Comparison of ENCODE assay signal across 8 mouse cellular contexts in the genomic region with DNA sequence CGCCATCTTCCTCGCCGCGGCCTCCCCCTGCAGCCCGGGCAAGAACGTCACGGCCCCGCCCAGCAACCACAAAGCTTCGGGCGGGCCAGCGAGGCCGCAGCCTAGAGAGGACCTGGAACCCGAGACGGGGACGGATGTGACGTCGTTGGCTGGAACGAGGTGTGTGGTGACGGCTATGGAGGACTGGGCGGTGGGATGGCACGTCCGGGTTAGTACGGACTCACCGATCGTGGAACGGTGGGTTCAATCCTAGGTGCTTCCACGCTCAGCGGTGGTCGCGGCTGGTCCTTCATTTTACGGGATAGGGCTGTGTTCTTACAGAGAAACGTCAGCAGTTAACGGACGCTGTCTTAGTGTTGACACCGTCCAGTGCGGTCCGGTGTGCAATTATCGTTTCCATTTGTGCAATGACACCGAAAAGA. TPM values are rescaled to one million over a fixed set of nuclear protein-coding genes. Genes with fewer than 3 reads are reported as not detected.
A peak's percentile ranks its signal among the peaks of the same experiment; 100 is the strongest.
DNase-seq lines count a peak whose midpoint lies in the region; ATAC-seq and TF ChIP-seq lines count a peak whose summit lies in the region.

Gene Pcnp, minus strand, starts transcription at position 79 of the 422 bp plus-strand sequence.

- peak within 1 kb of the TSS; percentile 62 for H3K4me2 ChIP-seq in embryonic facial prominence, embryonic 15.5 days (replicated peaks)
- peak within 1 kb of the TSS; percentile 75 for H3K4me2 ChIP-seq in limb, embryonic 14.5 days (replicated peaks; ENCODE audit: low read depth, low read length, severe bottlenecking)
- peak within 1 kb of the TSS; percentile 66 for H3K4me2 ChIP-seq in midbrain, postnatal 0 days (ENCODE audit: low read depth, low read length, poor library complexity, severe bottlenecking)

- TF ChIP-seq POLR2A in bone marrow, adult 2 months (IDR thresholded peaks at IDR 0.05; ENCODE audit: borderline replicate concordance, control insufficient read depth, low read depth, low read length): peak; percentile 96
- peak; percentile 70; the same call in 1 of the 2 replicates for TF ChIP-seq POLR2A in limb, embryonic 14.5 days (IDR thresholded peaks at IDR 0.05; ENCODE audit: borderline replicate concordance, extremely low read depth, insufficient read depth, insufficient read length)

- H3K36me3 ChIP-seq in embryonic facial prominence, embryonic 15.5 days: peaks cover 27% of the 10 kb centered on the region
- H3K36me3 ChIP-seq in limb, embryonic 14.5 days (ENCODE audit: control insufficient read depth, insufficient read depth, low read length): peaks cover 41% of the 10 kb centered on the region
- H3K36me3 ChIP-seq in midbrain, postnatal 0 days (ENCODE audit: insufficient read depth, low read length): peaks cover 18% of the 10 kb centered on the region

- peak within 1 kb of the TSS; percentile 85 for H3K9ac ChIP-seq in embryonic facial prominence, embryonic 15.5 days
- H3K9ac ChIP-seq in limb, embryonic 14.5 days (ENCODE audit: low read depth, low read length, severe bottlenecking): peak within 1 kb of the TSS; percentile 95
- peak within 1 kb of the TSS; percentile 85 for H3K9ac ChIP-seq in midbrain, postnatal 0 days (replicated peaks; ENCODE audit: low read length, poor library complexity, severe bottlenecking)

- peak within 1 kb of the TSS; percentile 83 for H3K27ac ChIP-seq in bone marrow, adult 2 months (ENCODE audit: control insufficient read depth, insufficient read depth, low read depth, low read length, poor library complexity)
- H3K27ac ChIP-seq in embryonic facial prominence, embryonic 15.5 days (replicated peaks): peak within 1 kb of the TSS; percentile 85
- H3K27ac ChIP-seq in limb, embryonic 14.5 days (replicated peaks; ENCODE audit: low read depth, low read length): peak within 1 kb of the TSS; percentile 94
- H3K27ac ChIP-seq in midbrain, postnatal 0 days (ENCODE audit: low read depth, low read length): peak within 1 kb of the TSS; percentile 91

- no peaks in the 10 kb centered on the region for H3K27me3 ChIP-seq in embryonic facial prominence, embryonic 15.5 days
- H3K27me3 ChIP-seq in limb, embryonic 14.5 days (ENCODE audit: control insufficient read depth, insufficient read depth, low read length): no peaks in the 10 kb centered on the region
- H3K27me3 ChIP-seq in midbrain, postnatal 0 days (ENCODE audit: insufficient read depth, low read length): no peaks in the 10 kb centered on the region

- under 1% methylated on average over 39 of the region's 39 CpGs for WGBS in bone marrow, adult 2 months
- 1% methylated on average over 39 of the region's 39 CpGs for WGBS in embryonic facial prominence, embryonic 15.5 days
- WGBS in limb, embryonic 14.5 days: under 1% methylated on average over 38 of the region's 39 CpGs
- under 1% methylated on average over 39 of the region's 39 CpGs for WGBS in midbrain, postnatal 0 days

- peak; percentile 99 for ATAC-seq in embryonic facial prominence, embryonic 15.5 days (ENCODE audit: insufficient number of reproducible peaks, low FRiP score, low TSS enrichment, low read depth)
- peak; percentile 100 for ATAC-seq in limb, embryonic 14.5 days (ENCODE audit: low FRiP score, low read depth)
- peak; percentile 100 for ATAC-seq in midbrain, postnatal 0 days (ENCODE audit: low FRiP score)

- DNase-seq in 416B (ENCODE audit: low read depth): peak; percentile 98
- peak; percentile 98 for DNase-seq in heart, adult 8-10 months (ENCODE audit: low spot score)
- DNase-seq in kidney, adult 9 months: peak; percentile 98
- DNase-seq in limb, embryonic 14.5 days (ENCODE audit: low spot score): peak; percentile 98
- DNase-seq in midbrain, postnatal 0 days (ENCODE audit: low spot score): peak; percentile 99
- DNase-seq in spleen, postnatal 14 days (ENCODE audit: low spot score in 2 of 2): peak; percentile 94 to 97

- H3K4me1 ChIP-seq in bone marrow, adult 2 months (ENCODE audit: control insufficient read depth, insufficient read depth, low read length): no peaks in the 10 kb centered on the region
- peaks cover 15% of the 10 kb centered on the region for H3K4me1 ChIP-seq in embryonic facial prominence, embryonic 15.5 days
- peaks cover 15% of the 10 kb centered on the region for H3K4me1 ChIP-seq in limb, embryonic 14.5 days (ENCODE audit: control insufficient read depth, insufficient read depth, low read length)
- H3K4me1 ChIP-seq in midbrain, postnatal 0 days (ENCODE audit: insufficient read depth, low read length): peaks cover 11% of the 10 kb centered on the region

- no peaks in the 10 kb centered on the region for H3K9me3 ChIP-seq in embryonic facial prominence, embryonic 15.5 days (replicated peaks)
- no peaks in the 10 kb centered on the region for H3K9me3 ChIP-seq in limb, embryonic 14.5 days (ENCODE audit: control insufficient read depth, low read length)
- no peaks in the 10 kb centered on the region for H3K9me3 ChIP-seq in midbrain, postnatal 0 days (ENCODE audit: low read length)

- peak within 1 kb of the TSS; percentile 82 for H3K4me3 ChIP-seq in bone marrow, adult 2 months (replicated peaks; ENCODE audit: control insufficient read depth, low read depth, low read length)
- peak within 1 kb of the TSS; percentile 79 for H3K4me3 ChIP-seq in embryonic facial prominence, embryonic 15.5 days (replicated peaks)
- H3K4me3 ChIP-seq in limb, embryonic 14.5 days (replicated peaks; ENCODE audit: low read length): peak within 1 kb of the TSS; percentile 93
- peak within 1 kb of the TSS; percentile 73 for H3K4me3 ChIP-seq in midbrain, postnatal 0 days (ENCODE audit: low read depth, low read length)

- TF ChIP-seq CTCF in bone marrow, adult 2 months (IDR thresholded peaks at IDR 0.05; ENCODE audit: control insufficient read depth, insufficient read depth, low read length): no peak
- no peak; the same call in 1 of the 2 replicates for TF ChIP-seq CTCF in midbrain, postnatal 0 days (IDR thresholded peaks at IDR 0.05)

RNA-seq across cellular contexts. Expression of gene Pcnp, which starts in this region (rescaled TPM):
- polyA plus RNA-seq in bone marrow, adult 2 months (2011; ENCODE audit: insufficient read depth, insufficient read length, low replicate concordance, missing spikeins): 71.5 and 97.1 TPM in 2 replicates
- polyA plus RNA-seq in embryonic facial prominence, embryonic 15.5 days (2015; fragmentation: Nextera tagmentation; extraction: Ambion mirVana): 211 and 218 TPM in 2 replicates
- total RNA-seq in heart, adult 8-10 months (2022): 10 to 100 TPM; 46.3 to 56.5 (median 47.5) TPM
- 76.8 and 99.6 TPM in 2 replicates for polyA plus RNA-seq in limb, embryonic 14.5 days (2012; rRNA removed)
- 230 and 242 TPM in 2 replicates for polyA plus RNA-seq in limb, embryonic 14.5 days (2014; fragmentation: Nextera tagmentation; extraction: Ambion mirVana)
- 76.5 and 103 TPM in 2 replicates for total RNA-seq in midbrain, postnatal 0 days (2014; rRNA removed)
- 224 and 233 TPM in 2 replicates for polyA plus RNA-seq in midbrain, postnatal 0 days (2015; fragmentation: Nextera tagmentation; extraction: Ambion mirVana)

Comparison
In these comparisons a context has a peak if more than half of its experiments do, and no peak if none do; other contexts are left out.
1. Peak in every context shown above with its lines: DNase-seq, ATAC-seq, H3K4me3 ChIP-seq and H3K27ac ChIP-seq.